12 mouse cellular contexts compared by ENCODE assay signal in genomic region chr1:183116946-183117826, GRCm38 (mm10).
A peak's percentile ranks its signal among the peaks of the same experiment; 100 is the strongest.
DNase-seq lines count a peak whose midpoint lies in the region; ATAC-seq and TF ChIP-seq lines count a peak whose summit lies in the region.
"Had no signal": no experiment of that assay in that cellular context is flagged by ENCODE, and none has a peak within 500 bp of the region (broad histone marks: within the 10 kb centered on the region; RNA-seq: fewer than 3 reads in every experiment).

No protein-coding gene starts in this region.

- H3K36me3 ChIP-seq in lung, postnatal 0 days (ENCODE audit: insufficient read depth, low read length), result no peaks in the 10 kb centered on the region
- H3K36me3 ChIP-seq in hindbrain, embryonic 14.5 days (replicated peaks; ENCODE audit: control insufficient read depth, insufficient read depth), result no peaks in the 10 kb centered on the region
- H3K36me3 ChIP-seq in neural tube, embryonic 14.5 days (ENCODE audit: control insufficient read depth, insufficient read depth, low read length), result no peaks in the 10 kb centered on the region

- H3K4me1 ChIP-seq in lung, postnatal 0 days (ENCODE audit: insufficient read depth, low read depth, low read length), result no peaks in the 10 kb centered on the region
- H3K4me1 ChIP-seq in lung, adult 2 months (ENCODE audit: control insufficient read depth, insufficient read depth, low read length), result no peaks in the 10 kb centered on the region
- peaks cover 30% of the 10 kb centered on the region for H3K4me1 ChIP-seq in hindbrain, embryonic 14.5 days (replicated peaks; ENCODE audit: control insufficient read depth, insufficient read depth, low read length)
- peaks cover 14% of the 10 kb centered on the region; the same call in 1 of the 2 replicates for H3K4me1 ChIP-seq in neural tube, embryonic 14.5 days (ENCODE audit: control insufficient read depth, insufficient read depth, low read length)

- DNase-seq in gastrocnemius, adult 18-20 months (ENCODE audit: low spot score), result peak; percentile 34
- no peak for DNase-seq in gastrocnemius, postnatal 4 days (ENCODE audit: low spot score in 2 of 2)
- peak; percentile 31 for DNase-seq in lung, postnatal 0 days (ENCODE audit: low spot score)
- no peak for DNase-seq in lung, adult 2 months
- no peak for DNase-seq in hindbrain, embryonic 14.5 days (ENCODE audit: low spot score)
- no peak for DNase-seq in retina, embryonic 14.5 days (ENCODE audit: low spot score)
- DNase-seq: cerebellum, adult 9-11 months; kidney, postnatal 14 days; lung, postnatal 36 days had no signal

- no peak for TF ChIP-seq EP300 in lung, postnatal 0 days (IDR thresholded peaks at IDR 0.05)

- TF ChIP-seq POLR2A in lung, adult 2 months (IDR thresholded peaks at IDR 0.05; ENCODE audit: borderline replicate concordance, extremely low read depth, low read depth, low read length), result no peak

- no peak overlapping the region for H3K9ac ChIP-seq in lung, postnatal 0 days (replicated peaks; ENCODE audit: low read depth)
- no peak overlapping the region for H3K9ac ChIP-seq in hindbrain, embryonic 14.5 days
- H3K9ac ChIP-seq in neural tube, embryonic 14.5 days (replicated peaks; ENCODE audit: low read depth, low read length), result no peak overlapping the region

- H3K4me3 ChIP-seq in lung, postnatal 0 days (ENCODE audit: low read depth, low read length), result no peak overlapping the region
- H3K4me3 ChIP-seq in lung, adult 2 months (replicated peaks; ENCODE audit: extremely low read depth, low read depth, low read length), result no peak overlapping the region
- no peak overlapping the region for H3K4me3 ChIP-seq in hindbrain, embryonic 14.5 days (replicated peaks; ENCODE audit: low read length)
- no peak overlapping the region for H3K4me3 ChIP-seq in neural tube, embryonic 14.5 days (ENCODE audit: low read depth, low read length)

- WGBS in lung, postnatal 0 days, result 69% methylated on average over 15 of the region's 15 CpGs
- WGBS in lung, adult 2 months, result 69% methylated on average over 15 of the region's 15 CpGs
- 86% methylated on average over 15 of the region's 15 CpGs for WGBS in hindbrain, embryonic 14.5 days
- 85% methylated on average over 15 of the region's 15 CpGs for WGBS in neural tube, embryonic 14.5 days

- no peak for ATAC-seq in lung, postnatal 0 days
- ATAC-seq in hindbrain, embryonic 14.5 days (ENCODE audit: low FRiP score), result no peak
- peak; percentile 44; the same call in 1 of the 2 replicates for ATAC-seq in neural tube, embryonic 14.5 days (ENCODE audit: low read depth)
- no peak for ATAC-seq in megakaryocyte progenitor cell, adult 5-6 weeks (replicated peaks; ENCODE audit: poor library complexity)

- no peak overlapping the region for H3K27ac ChIP-seq in lung, postnatal 0 days (ENCODE audit: low read length)
- H3K27ac ChIP-seq in hindbrain, embryonic 14.5 days, result peak overlapping the region; percentile 73
- H3K27ac ChIP-seq in neural tube, embryonic 14.5 days (ENCODE audit: low read depth, low read length), result peak overlapping the region; percentile 55

- TF ChIP-seq CTCF in lung, postnatal 0 days (IDR thresholded peaks at IDR 0.05), result no peak
- no peak for TF ChIP-seq CTCF in lung, adult 2 months (IDR thresholded peaks at IDR 0.05; ENCODE audit: insufficient read depth, low read length)

- H3K9me3 ChIP-seq in lung, postnatal 0 days (ENCODE audit: low read length), result no peaks in the 10 kb centered on the region
- no peaks in the 10 kb centered on the region for H3K9me3 ChIP-seq in hindbrain, embryonic 14.5 days (ENCODE audit: control insufficient read depth, low read length)
- H3K9me3 ChIP-seq in neural tube, embryonic 14.5 days (ENCODE audit: control insufficient read depth, low read length), result no peaks in the 10 kb centered on the region

- H3K27me3 ChIP-seq in lung, postnatal 0 days (replicated peaks; ENCODE audit: insufficient read depth, low read length), result no peaks in the 10 kb centered on the region
- no peaks in the 10 kb centered on the region for H3K27me3 ChIP-seq in hindbrain, embryonic 14.5 days (ENCODE audit: control insufficient read depth, insufficient read depth, low read length)
- no peaks in the 10 kb centered on the region for H3K27me3 ChIP-seq in neural tube, embryonic 14.5 days (ENCODE audit: control insufficient read depth, insufficient read depth, low read length)
- H3K27me3 ChIP-seq: CH12.LX had no signal

- H3K4me2 ChIP-seq in lung, postnatal 0 days (replicated peaks; ENCODE audit: low read depth, low read length), result no peak overlapping the region
- no peak overlapping the region for H3K4me2 ChIP-seq in hindbrain, embryonic 14.5 days (replicated peaks)
- no peak overlapping the region for H3K4me2 ChIP-seq in neural tube, embryonic 14.5 days (ENCODE audit: low read depth, low read length)

Comparison
In these comparisons a context has a peak if more than half of its experiments do, and no peak if none do; other contexts are left out.
1. DNase-seq: peak in gastrocnemius, adult 18-20 months (single experiment) and lung, postnatal 0 days (single experiment); none in gastrocnemius, postnatal 4 days (0 of 2), lung, adult 2 months (single experiment), hindbrain, embryonic 14.5 days (single experiment) and retina, embryonic 14.5 days (single experiment).